Mouse (Mus musculus): ENCODE data around the gene Cd209e. TPM values are rescaled to one million over a fixed set of nuclear protein-coding genes. Genes with fewer than 3 reads are reported as not detected.
"Not testable (repeated sequence)": the region's sequence is repeated elsewhere in the genome, so short reads cannot be mapped to it uniquely, and the experiment has no call there.

Gene Cd209e
- 0.09 and 0.15 TPM in 2 replicates for polyA plus RNA-seq (2012; rRNA removed)

DNA sequence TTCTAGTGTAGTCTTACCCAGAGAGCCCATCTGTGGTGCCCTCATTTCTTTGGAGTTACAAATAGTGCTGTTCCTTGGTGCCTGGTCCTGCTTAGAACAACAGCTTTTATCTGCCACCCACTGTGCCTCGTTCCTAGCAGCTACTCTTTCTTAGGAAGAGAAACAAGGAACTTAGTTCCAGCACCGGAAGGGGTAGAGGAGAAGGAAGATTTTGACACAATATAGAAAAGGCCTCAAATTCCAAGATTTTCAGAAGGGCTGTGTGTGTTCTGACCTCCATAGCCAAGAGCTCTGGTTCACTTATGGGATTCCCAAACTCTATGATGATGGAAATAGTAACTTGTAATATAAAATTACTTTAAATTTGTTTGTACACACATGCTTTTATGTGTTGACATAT, at the start of gene Cd209e:
Cd209e (minus strand) TSS at position 101 of the 400 bp plus-strand sequence.
- DNase-seq (ENCODE audit: low read depth), result no peak

GRCm38 (mm10) chr8:3878455-3878854, 24.3 kb upstream of the Cd209e start, which contains the start of gene Cd209d:
Gene Cd209d (minus strand): TSS chr8:3878555.
- DNase-seq (ENCODE audit: low read depth), result no peak

DNA sequence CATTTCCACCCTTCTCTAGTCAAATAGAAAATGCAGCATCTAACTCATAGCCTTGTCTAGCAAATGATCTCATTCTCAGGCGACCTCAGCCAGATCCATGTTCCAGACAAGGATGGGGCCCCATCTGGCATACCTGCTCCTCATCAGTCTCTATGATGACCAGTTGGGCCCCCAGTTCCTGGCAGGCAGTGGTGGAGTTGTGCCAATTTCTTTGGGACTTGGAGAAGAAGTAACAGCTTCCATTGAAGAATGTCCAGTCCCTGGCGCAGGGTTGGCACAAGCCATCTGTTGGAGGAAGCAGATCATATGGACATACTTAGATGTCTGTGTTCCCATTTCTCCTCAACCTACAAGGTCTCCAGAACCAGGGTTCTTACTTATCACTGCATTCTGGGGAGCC, 22.0 kb upstream of the Cd209e start:
- DNase-seq (ENCODE audit: low read depth), result no peak

DNA sequence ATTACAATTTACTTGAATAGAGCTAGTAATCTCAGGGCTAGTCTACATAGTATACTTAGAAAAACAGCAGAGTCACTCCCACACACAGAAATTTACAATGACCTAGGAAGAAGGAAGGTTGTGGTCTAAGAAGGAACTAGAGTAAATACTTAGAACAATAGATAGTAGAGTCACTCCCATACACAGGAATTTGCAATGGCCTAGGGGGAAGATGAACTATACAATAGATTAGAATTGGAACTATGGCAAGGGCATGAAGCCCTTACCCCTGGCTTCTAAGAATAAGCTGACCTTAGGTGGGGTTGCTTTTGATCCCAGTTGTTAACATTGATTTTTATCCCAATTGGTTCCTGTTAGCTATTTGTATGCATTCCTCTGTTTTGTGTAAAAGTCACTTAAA, 8.6 kb upstream of the Cd209e start:
- DNase-seq (ENCODE audit: low read depth), result not testable (repeated sequence)

DNA sequence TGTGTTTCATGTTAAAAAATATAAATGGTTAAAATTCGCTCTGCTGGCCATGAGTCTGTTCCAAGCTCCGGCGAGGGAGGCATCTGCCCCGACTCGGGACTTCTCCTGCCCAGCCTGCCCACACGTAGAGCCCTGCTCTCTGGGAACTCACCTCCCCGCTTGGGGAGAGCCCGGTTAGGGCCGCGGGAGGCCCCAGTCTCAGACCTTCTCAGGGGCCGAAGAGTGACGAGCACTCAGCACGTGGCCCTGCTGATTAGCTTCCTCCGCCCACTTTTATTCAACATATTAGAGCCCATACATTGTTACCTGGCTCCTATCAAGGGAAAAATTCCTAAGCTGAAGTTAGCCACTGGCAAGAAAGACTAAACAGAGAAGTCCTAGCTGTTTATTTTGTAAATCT, 51.0 kb downstream of the Cd209e start:
- no peak for DNase-seq (ENCODE audit: low read depth)

Other genes with a start within 250 kb of the Cd209e start
- gene Xab2, start 233.0 kb downstream of the Cd209e start, polyA plus RNA-seq (2012; rRNA removed), result 61.2 and 65.8 TPM in 2 replicates
- gene Pet100, start 232.8 kb downstream of the Cd209e start, polyA plus RNA-seq (2012; rRNA removed), result 11.6 and 12.5 TPM in 2 replicates
- gene Pcp2, start 228.8 kb downstream of the Cd209e start, polyA plus RNA-seq (2012; rRNA removed), result 0.26 TPM in 1 of 2 replicates, not detected in the other
- gene Stxbp2, start 223.4 kb downstream of the Cd209e start, polyA plus RNA-seq (2012; rRNA removed), result 102 and 109 TPM in 2 replicates
- gene Retn, start 198.5 kb downstream of the Cd209e start, polyA plus RNA-seq (2012; rRNA removed), result 514 and 591 TPM in 2 replicates
- gene Mcemp1, start 188.6 kb downstream of the Cd209e start, polyA plus RNA-seq (2012; rRNA removed), result 0.58 and 0.76 TPM in 2 replicates
- gene Fcor, start 181.9 kb downstream of the Cd209e start, polyA plus RNA-seq (2012; rRNA removed), result 154 and 266 TPM in 2 replicates
- 32.6 and 37.2 TPM in 2 replicates for gene Trappc5, start 178.0 kb downstream of the Cd209e start, polyA plus RNA-seq (2012; rRNA removed)
- gene Fcer2a, start 160.1 kb downstream of the Cd209e start, polyA plus RNA-seq (2012; rRNA removed), result 0.10 and 0.14 TPM in 2 replicates
- 0.19 and 0.30 TPM in 2 replicates for gene Clec4g, start 133.7 kb downstream of the Cd209e start, polyA plus RNA-seq (2012; rRNA removed)
- 0.18 TPM in 1 of 2 replicates, not detected in the other for gene Cd209a, start 105.3 kb downstream of the Cd209e start, polyA plus RNA-seq (2012; rRNA removed)
- gene Cd209d, start 24.2 kb upstream of the Cd209e start, polyA plus RNA-seq (2012; rRNA removed), result 2.2 and 2.9 TPM in 2 replicates
- gene Cd209b, start 72.5 kb upstream of the Cd209e start, polyA plus RNA-seq (2012; rRNA removed), result 1.4 and 1.9 TPM in 2 replicates
- gene Cd209c, start 100.4 kb upstream of the Cd209e start, polyA plus RNA-seq (2012; rRNA removed), result 0.67 and 1.1 TPM in 2 replicates